Mouse (Mus musculus) layer of hippocampus, adult 8-10 months (tissue): Measurements from ENCODE around the gene Hbq1a. TPM values are rescaled to one million over a fixed set of nuclear protein-coding genes. Genes with fewer than 3 reads are reported as not detected.
A peak's percentile ranks its signal among the peaks of the same experiment; 100 is the strongest.
"Not testable (repeated sequence)": the region's sequence is repeated elsewhere in the genome, so short reads cannot be mapped to it uniquely, and the experiment has no call there.

Source experiments
- DNase-seq, 2 experiments: peaks; one replicate each; pipeline ENCODE4 v3.0.0; 2022; ENCODE audit warnings: low spot score in 2 of 2
- total RNA-seq, 4 experiments: library from RNA; stranded (reverse); gene quantifications; 2 replicates each; pipeline ENCODE4 v1.2.4; 2022

The Hbq1a gene
- total RNA-seq, 4 experiments from 2014 or later = 0.89 to 3.5 (median 0.91) TPM; not detected in 1

DNA sequence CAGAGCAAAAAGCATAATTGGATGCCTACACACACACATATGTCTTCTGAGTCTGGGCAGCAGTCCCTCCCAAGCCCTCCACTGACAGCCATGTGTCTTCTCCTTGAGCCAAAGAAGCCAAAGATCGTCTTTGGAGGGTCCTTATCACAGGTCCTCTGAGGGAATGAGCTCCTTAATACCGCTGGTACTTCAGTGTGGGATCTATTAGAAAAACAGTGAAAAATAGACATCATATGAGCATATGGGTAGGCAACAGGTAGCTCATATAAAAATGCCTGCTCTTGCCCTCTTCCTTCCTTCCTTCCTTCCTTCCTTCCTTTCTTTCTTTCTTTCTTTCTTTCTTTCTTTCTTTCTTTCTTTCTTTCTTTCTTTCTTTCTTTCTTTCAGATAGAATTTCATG lies 15.3 kb upstream of the Hbq1a start:
- DNase-seq = not testable (repeated sequence)

DNA sequence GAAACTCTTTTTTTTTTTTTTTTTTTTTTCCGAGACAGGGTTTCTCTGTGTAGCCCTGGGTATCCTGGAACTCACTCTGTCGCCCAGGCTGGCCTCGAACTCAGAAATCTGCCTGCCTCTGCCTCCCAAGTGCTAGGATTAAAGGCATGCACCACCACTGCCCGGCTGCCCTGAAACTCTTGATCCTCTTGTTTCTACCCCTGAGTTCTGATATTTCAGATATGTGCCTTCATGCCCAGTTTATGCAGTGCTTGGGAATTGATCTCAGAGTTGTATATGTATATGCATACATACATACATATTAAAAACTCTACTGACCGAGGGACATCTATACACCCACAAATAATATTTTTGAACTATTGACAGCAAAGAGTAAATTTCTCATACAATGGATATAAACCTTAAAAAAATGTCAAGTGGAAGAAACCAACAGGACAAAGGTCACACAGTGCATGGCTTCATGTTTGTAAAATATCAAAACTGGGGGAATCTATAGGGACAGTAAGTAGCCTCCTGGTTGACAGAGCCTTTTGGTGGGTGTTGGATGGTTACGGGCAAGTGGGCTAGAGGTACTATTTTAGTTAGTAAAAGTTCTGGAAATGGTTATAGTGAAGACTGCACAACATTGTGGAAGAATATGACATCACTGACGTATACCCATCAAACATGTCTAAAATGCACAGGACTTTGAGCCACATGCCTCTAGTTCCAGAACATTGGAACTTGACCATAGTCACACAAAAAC lies 14.7 kb upstream of the Hbq1a start:
- no peak for DNase-seq

DNA sequence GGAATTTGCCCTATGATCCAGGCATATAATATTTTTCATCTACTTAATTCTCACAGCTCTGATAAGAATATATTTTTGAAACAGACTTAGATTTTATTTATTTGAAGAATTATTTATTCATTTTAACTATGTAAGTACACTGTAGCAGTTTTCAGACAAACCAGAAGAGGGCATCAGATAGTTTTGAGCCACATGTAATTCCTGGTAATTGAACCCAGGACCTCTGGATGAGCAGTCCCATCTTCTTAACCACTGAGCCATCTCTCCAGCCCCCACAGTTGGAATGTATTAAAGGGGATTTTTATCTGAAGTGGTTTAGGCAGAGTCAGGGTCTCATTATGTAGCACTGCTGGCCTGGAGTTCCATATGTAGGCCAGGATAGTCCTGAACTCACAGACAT lies 14.0 kb upstream of the Hbq1a start:
- DNase-seq = not testable (repeated sequence)

DNA sequence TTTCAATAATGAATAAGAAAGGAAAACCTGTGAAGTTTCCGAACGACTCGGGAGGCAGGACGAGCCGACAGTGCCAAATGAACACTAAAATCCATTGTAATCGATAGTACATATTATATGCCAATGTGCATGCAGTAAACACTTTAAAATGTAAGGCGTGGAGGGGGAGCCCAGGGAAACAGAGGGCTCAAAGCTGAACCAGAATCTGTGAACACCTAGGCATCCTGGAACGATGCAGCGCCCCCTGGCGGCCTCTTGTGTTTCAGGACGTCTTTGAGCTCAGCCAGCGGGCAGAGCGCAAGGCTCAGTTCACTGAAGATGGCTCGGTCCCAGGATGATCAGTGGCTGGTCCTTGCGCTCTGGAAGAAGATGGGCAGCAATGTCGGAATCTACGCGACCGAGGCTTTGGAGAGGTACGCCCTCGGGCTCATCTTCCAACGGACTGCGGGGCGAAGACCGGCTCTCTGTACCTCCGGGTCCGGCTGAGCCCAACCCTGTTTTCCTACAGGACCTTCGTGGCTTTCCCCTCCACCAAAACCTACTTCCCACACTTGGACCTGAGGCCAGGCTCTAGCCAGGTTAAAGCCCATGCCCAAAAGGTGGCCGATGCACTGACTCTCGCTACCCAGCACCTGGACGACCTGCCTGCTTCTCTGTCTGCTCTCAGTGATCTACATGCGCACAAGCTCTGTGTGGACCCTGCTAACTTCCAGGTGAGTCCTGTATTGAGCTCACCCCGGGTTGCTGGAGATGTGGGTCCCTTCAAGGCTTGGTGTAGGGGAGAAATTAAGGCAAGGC lies 13.0 kb upstream of the Hbq1a start, which contains the start of gene Hbq1b:
Gene Hbq1b (plus strand): TSS at position 271 of the 798 bp plus-strand sequence.
- DNase-seq = peak; percentile 69 to 83

DNA sequence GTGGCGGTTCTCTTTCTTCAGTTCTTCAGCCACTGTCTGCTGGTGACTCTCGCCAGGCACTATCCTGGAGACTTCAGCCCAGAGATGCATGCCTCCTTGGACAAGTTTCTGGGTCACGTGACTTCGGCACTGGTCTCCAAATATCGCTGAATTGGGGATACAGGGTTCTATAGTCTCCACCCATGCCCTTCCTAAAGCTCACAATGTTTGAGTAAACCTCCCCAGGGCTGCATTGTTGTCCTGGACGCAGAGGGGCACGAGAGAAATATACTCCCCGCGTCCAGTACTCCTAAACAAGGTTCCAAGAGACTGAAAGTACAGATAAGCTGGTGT lies 12.4 kb upstream of the Hbq1a start:
- no peak for DNase-seq

DNA sequence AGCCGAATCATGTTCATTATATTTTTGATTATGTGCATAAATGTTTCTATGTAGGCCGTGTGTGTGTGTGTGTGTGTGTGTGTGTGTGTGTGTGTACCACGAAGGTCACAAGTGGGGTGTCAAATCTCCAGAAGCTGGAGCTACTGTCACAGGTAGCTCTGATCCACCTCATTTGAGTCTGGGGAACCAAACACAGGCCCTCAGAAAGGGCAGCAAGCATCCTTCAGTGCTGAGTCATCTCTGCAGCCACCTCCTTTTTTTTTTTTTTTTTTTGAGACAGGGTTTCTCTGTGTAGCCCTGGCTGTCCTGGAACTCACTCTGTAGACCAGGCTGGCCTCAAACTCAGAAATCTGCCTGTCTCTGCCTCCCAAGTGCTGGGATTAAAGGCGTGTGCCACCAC lies 7.0 kb upstream of the Hbq1a start:
- DNase-seq = not testable (repeated sequence)

DNA sequence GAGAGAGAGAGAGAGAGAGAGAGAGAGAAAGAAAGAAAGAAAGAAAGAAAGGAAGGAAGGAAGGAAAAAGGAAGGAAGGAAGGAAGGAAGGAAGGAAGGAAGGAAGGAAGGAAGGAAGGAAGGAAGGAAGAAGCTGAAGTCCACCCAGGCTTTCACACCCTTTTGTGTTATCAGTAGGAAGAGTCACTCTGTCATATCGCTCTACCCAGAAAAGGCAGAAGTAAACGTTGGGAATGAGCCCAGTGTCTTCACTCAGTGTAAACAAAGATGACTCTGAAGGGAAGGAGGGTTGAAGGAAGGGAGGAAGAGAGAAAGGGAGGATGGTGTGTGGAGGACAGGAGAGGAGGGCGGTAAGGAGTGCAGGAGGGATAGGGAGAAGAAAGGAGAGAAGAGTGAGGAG lies 6.4 kb upstream of the Hbq1a start:
- DNase-seq = not testable (repeated sequence)

DNA sequence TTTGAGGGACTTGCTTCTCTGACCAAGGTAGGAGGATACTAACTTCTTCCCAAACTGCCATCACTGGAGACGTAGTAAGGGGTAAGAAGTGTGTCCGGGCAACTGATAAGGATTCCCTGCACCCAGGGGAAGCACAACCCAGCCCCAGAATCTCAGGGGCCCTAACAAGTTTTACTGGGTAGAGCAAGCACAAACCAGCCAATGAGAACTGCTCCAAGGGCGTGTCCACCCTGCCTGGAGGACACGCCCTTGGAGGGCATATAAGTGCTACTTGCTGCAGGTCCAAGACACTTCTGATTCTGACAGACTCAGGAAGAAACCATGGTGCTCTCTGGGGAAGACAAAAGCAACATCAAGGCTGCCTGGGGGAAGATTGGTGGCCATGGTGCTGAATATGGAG lies 3.7 kb upstream of the Hbq1a start, which contains the start of gene Hba-a2:
Gene Hba-a2 (plus strand): TSS at position 287 of the 400 bp plus-strand sequence.
- not testable (repeated sequence) for DNase-seq

DNA sequence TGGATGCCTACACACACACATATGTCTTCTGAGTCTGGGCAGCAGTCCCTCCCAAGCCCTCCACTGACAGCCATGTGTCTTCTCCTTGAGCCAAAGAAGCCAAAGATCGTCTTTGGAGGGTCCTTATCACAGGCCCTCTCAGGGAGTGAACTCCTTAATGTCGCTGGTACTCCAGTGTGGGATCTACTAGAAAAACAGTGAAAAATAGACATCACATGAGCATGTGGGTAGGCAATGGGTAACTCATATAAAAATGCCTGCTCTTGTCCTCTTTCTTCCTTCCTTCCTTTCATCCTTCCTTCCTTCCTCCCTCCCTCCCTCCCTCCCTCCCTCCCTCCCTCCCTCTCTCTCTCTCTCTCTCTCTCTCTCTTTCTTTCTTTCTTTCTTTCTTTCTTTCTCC lies 2.5 kb upstream of the Hbq1a start:
- DNase-seq = not testable (repeated sequence)

DNA sequence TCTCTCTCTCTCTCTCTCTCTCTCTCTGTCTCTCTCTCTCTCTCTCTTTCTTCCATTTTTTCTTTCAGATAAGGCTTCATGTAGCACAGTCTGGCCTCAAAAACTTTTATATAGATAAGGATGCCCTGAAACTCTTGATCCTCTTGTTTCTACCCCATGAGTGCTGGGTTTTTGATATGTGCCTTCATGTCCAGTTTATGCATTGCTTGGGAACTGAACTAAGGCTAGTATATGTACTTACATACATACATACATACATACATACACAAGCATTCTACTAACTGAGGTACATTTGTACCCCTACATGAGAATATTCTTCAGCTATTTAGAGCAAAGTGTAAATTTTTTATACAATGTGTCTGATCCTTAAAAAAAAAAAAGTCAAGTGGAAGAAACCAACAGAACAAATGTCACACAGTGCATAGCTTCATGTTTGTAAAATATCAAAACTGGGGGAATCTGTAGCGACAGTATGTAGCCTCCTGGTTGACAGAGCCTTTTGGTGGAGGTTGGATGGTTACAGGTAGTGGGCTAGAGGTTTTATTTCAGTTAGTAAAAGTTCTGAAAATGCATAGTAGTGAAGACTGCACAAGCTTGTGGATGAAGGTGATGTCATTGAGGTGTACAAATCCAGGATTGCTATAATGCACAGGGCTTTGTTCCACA lies 1.9 kb upstream of the Hbq1a start:
- DNase-seq = no peak

DNA sequence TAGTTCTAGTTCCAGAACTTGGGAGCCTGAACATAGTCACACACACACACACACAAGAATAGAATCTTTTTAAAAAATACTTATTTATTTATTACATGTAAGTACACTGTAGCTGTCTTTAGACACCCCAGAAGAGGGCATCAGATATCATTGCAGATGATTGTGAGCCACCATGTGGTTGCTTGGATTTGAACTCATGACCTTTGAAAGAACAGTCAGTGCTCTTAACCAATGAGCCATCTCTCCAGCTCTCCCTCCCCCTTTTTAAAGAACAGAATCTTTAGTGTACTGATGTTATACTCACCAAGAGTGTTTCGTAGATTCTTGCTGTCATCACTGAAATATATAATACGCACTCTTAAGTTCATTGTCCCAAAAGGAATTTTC lies 1.3 kb upstream of the Hbq1a start:
- DNase-seq = no peak

DNA sequence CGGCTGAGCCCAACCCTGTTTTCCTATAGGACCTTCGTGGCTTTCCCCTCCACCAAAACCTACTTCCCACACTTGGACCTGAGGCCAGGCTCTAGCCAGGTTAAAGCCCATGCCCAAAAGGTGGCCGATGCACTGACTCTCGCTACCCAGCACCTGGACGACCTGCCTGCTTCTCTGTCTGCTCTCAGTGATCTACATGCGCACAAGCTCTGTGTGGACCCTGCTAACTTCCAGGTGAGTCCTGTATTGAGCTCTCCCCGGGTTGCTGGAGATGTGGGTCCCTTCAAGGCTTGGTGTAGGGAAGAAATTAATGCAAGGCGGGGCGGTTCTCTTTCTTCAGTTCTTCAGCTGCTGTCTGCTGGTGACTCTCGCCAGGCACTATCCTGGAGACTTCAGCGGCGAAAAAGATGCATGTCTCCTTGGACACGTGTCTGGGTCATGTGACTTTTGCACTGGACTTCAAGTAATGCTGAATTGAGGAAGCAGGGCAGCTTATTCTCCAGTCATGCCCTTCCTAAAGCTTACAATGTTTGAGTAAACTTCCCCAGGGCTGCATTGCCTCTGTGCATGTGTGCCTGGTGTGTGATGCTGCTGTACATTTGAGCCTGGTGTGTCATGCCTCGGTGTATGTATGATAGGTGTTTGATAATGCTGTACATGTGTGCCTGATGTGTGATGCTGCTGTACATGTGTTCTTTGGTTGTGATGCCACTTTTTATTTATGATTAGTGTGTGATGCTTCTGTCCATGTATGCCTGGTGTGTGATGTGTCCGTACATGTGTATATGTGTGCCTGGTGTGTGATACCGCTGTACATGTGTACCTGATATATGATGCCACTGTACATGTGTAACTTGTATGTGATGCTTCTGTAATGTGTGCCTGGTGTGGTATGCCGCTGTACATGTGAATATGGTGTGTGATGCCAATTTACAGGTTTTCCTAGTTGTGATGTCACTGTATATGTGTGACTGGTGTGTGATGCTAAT lies 704 bp downstream of the Hbq1a start:
- DNase-seq = no peak

DNA sequence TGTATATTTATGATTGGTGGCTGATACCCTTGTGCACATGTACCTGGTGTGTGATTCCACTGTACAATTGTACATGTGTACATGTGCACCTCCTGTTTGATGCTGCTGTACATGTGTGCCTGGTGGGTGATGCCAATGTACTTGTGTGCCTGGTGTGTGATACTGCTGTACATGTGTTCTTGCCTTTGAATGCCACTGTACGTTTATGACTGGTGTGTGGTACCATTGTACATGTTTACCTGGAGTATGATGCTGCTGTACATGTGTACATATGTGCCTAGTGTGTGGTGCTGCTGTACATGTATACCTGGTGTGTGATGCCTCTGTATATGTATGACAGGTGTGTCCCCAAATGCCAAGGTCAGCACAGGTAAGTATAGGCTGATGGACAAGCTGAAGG lies 1.6 kb downstream of the Hbq1a start:
- DNase-seq = no peak

DNA sequence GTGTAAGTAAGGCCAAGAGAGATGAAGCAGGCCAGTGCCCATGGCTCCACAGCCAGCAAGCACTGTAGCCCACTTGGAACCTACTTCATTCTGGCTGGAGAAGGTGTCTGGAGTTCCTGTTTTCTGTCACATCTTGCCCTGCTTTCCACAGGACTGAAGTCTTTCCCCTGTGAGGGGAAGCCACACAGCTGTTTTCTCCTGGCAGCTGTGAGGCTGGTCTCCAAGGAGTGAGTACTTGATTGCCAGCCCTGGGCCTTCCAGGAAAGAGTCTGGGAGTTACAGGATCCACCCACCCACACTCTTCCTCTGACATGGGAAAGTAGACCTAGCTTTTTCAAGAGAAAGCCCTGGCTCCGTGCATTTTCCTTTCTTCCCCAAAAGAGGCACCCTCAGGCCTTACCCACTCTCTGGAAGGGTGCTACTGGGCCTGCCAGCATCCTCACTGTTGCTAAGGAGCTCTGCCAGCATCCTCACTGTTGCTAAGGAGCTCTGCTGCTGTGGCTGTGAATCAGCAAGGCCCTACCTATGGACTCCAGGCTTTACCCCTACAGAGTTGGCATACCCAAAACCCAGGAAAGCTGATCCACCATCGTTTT lies 3.1 kb downstream of the Hbq1a start:
- peak; percentile 28 to 45 for DNase-seq

DNA sequence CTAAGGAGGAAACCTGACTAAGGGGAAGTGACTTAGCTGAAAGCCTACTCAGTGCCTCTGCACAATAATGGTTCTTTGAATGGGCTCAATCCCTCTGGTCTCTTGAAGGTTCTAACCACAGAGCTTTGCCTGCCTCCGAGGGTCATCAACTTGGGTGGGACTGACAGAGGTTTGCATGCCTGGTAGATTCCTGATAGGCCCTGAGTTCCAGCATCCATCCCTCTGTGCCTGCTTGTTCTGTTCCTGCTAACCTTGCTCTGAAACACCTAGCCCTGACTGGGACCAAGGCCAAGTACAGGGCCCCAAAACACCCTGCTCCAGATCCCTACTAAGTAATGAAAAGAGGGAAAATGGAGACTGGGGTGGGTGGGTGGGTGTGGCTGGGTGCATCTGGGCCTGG lies 3.6 kb downstream of the Hbq1a start:
- no peak for DNase-seq

DNA sequence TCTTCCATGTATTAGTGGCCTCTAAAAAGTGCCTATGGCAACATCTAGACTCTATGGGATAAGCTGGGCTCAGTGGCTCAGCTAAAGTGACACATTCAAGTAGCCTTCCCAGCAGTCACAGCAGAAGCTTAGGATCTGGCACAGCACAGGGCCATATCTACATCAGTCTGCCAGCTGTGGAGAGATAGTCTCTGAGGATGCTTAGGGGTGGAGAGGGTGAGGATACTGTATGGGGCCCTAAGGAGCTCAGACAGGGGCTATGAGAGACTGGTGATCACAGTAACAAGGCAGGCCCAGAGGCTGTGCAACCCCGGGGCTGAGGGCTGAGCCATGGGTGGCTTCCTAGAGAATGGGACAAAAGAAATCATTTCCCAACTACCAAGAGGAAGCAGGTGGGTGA lies 7.1 kb downstream of the Hbq1a start:
- no peak for DNase-seq

DNA sequence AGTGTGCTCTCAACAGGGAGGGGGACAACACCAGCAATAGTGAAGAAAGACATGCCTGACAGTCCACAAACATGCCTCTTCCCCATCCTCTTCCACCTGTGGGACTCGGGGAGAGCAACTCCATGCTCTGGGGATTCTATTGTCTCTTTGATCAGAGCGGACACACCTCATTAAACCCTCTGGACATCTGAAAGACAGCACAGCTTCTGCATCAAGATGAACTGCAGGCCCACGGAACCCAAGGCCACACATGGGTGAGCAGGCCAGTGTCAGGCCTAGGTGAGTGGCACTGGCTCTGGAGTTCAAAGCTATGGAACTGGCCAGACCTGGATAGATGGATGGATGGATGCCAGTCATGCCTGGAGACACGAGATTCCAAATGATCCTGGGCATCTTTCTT lies 9.6 kb downstream of the Hbq1a start:
- no peak for DNase-seq

DNA sequence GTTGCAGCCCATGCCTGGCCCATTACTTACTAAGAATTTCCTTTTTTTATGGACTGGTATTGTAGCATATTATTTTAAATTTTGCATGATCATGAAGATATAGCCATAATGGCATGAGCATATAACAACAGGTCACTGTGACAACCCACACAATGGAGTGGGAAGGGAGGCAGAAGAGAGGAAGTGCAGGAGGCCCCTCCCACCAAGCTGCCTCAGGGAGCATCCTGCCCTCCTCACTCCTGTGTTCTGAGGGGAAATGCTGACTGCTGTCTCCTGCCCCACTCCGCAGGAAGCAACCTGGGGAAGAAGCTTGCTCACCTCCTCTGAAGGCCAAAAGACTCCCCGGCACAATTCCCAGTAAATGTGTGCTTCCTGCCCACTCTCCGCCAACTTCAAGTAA lies 10.1 kb downstream of the Hbq1a start:
- no peak for DNase-seq

DNA sequence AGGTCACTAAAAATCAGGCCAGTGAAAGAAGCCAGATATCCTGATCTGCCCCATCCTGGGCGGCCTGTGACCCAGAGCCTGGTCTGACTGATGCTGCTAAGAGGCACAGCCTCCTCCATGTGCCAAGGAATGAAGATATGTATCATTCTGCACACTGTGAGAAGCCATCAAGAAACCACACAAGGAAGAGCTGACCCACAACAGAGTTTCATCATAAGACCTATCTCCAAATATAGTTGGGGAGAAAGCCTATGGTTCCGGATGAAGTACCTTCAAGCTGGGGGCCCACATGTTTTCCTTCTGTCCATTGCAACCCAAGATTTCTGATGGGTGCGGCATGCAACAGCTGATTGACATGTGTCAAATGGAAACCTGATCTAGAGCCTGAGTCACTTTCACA lies 16.1 kb downstream of the Hbq1a start:
- no peak for DNase-seq

DNA sequence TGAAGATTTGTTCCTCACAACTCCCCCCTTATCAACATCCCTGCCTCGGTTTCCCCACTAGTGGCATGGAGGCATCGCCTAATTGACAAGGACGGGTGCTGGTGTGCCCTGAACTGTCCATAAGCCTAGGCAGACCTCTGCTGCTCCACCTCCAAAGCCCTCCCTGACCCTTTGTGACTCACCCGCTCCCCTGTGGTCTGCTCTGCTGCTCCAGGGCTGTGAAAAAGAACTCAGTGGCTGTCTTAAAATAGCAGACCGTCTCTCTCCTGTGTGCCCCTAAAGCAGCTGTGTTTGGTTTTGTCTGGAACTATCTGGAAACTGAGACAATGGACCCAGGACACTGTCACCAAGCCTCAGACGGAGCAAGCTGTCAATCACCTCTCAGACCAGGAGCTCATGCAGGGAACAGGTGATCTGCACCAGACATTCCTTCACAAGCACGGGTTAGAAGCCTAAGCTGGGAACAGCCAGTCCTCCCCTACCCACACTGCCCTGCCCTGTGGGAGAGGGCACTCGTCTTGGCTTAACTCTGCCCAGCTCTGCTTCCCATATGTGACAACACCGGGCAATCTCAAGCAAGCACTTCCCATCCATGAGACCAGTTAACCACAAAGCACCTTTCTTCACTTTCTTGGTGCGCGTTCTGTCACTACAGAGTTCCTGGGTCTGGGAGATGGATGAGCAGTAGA lies 20.8 kb downstream of the Hbq1a start:
- DNase-seq = no peak
